Mouse (Mus musculus): Measurements from ENCODE around the gene Gtpbp2. TPM values are rescaled to one million over a fixed set of nuclear protein-coding genes. Genes with fewer than 3 reads are reported as not detected.

Gene Gtpbp2
- polyA plus RNA-seq, 1 experiment from 2014 or later = 27.2 TPM

GRCm38 (mm10) chr17:46168768-46169167 lies 7.9 kb downstream of the Gtpbp2 start:
- Histone ChIP-seq H3K4me3 (ENCODE audit: low read depth, low read length) (no peak overlapping the region), H3K27me3 (ENCODE audit: control insufficient read depth, insufficient read depth, low read length) (no peaks in the 10 kb centered on the region), H3K36me3 (ENCODE audit: control insufficient read depth, insufficient read depth, low read length) (peaks cover 12% of the 10 kb centered on the region; the same call in 1 of the 2 replicates), H3K4me2 (replicated peaks; ENCODE audit: low read depth, low read length) (no peak overlapping the region), H3K27ac (ENCODE audit: low read depth, low read length) (no peak overlapping the region), H3K9ac (ENCODE audit: low read depth, low read length) (no peak overlapping the region), H3K4me1 (replicated peaks; ENCODE audit: control insufficient read depth, insufficient read depth, low read length) (no peaks in the 10 kb centered on the region), H3K9me3 (ENCODE audit: control insufficient read depth, low read length) (no peaks in the 10 kb centered on the region)
- WGBS = 92% methylated on average over 5 of the region's 5 CpGs
- ATAC-seq (ENCODE audit: low FRiP score) (no peak), DNase-seq (ENCODE audit: low spot score) (no peak)

GRCm38 (mm10) chr17:46170538-46170937 lies 9.7 kb downstream of the Gtpbp2 start:
- H3K4me1 ChIP-seq (replicated peaks; ENCODE audit: control insufficient read depth, insufficient read depth, low read length) = no peaks in the 10 kb centered on the region
- peak; percentile 55 for DNase-seq (ENCODE audit: low spot score)
- no peak overlapping the region for H3K4me3 ChIP-seq (ENCODE audit: low read depth, low read length)
- peaks cover 12% of the 10 kb centered on the region; the same call in 1 of the 2 replicates for H3K36me3 ChIP-seq (ENCODE audit: control insufficient read depth, insufficient read depth, low read length)
- no peak overlapping the region for H3K27ac ChIP-seq (ENCODE audit: low read depth, low read length)
- no peaks in the 10 kb centered on the region for H3K9me3 ChIP-seq (ENCODE audit: control insufficient read depth, low read length)
- H3K4me2 ChIP-seq (replicated peaks; ENCODE audit: low read depth, low read length) = no peak overlapping the region
- H3K9ac ChIP-seq (ENCODE audit: low read depth, low read length) = no peak overlapping the region
- no peak for ATAC-seq (ENCODE audit: low FRiP score)
- WGBS = 79% methylated on average over 3 of the region's 3 CpGs
- no peaks in the 10 kb centered on the region for H3K27me3 ChIP-seq (ENCODE audit: control insufficient read depth, insufficient read depth, low read length)

DNA sequence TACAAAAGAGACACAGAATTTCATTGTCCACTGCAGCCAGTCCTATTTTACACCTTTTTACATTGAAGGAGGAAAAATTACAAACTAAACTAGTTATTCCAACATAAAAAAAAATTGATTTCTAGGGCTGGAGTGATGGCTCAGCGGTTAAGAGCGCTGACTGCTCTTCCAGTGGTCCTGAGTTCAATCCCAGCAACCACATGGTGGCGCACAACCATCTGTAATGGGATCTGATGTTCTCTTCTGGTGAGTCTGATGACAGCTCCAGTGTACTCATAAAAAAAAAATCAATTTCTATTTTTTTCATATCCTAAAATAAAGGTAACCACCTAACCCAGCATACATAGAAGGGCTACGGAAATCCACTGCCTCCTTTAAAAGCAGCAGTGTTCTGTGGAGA lies 21.4 kb downstream of the Gtpbp2 start:
- DNase-seq (ENCODE audit: low spot score) = no peak
- H3K4me2 ChIP-seq (replicated peaks; ENCODE audit: low read depth, low read length) = no peak overlapping the region
- no peak overlapping the region for H3K4me3 ChIP-seq (ENCODE audit: low read depth, low read length)
- 80% methylated on average over 4 of the region's 4 CpGs for WGBS
- no peak overlapping the region for H3K27ac ChIP-seq (ENCODE audit: low read depth, low read length)
- no peak overlapping the region for H3K9ac ChIP-seq (ENCODE audit: low read depth, low read length)
- peaks cover 13% of the 10 kb centered on the region; the same call in 1 of the 2 replicates for H3K36me3 ChIP-seq (ENCODE audit: control insufficient read depth, insufficient read depth, low read length)
- H3K9me3 ChIP-seq (ENCODE audit: control insufficient read depth, low read length) = no peaks in the 10 kb centered on the region
- no peak for ATAC-seq (ENCODE audit: low FRiP score)
- H3K27me3 ChIP-seq (ENCODE audit: control insufficient read depth, insufficient read depth, low read length) = no peaks in the 10 kb centered on the region
- H3K4me1 ChIP-seq (replicated peaks; ENCODE audit: control insufficient read depth, insufficient read depth, low read length) = no peaks in the 10 kb centered on the region

GRCm38 (mm10) chr17:46188829-46189228 lies 28.0 kb downstream of the Gtpbp2 start:
- Histone ChIP-seq H3K9me3 (ENCODE audit: control insufficient read depth, low read length) (no peaks in the 10 kb centered on the region), H3K9ac (ENCODE audit: low read depth, low read length) (no peak overlapping the region), H3K27ac (ENCODE audit: low read depth, low read length) (no peak overlapping the region), H3K4me1 (replicated peaks; ENCODE audit: control insufficient read depth, insufficient read depth, low read length) (no peaks in the 10 kb centered on the region), H3K27me3 (ENCODE audit: control insufficient read depth, insufficient read depth, low read length) (no peaks in the 10 kb centered on the region), H3K4me2 (replicated peaks; ENCODE audit: low read depth, low read length) (no peak overlapping the region), H3K36me3 (ENCODE audit: control insufficient read depth, insufficient read depth, low read length) (peaks cover 4% of the 10 kb centered on the region; the same call in 1 of the 2 replicates), H3K4me3 (ENCODE audit: low read depth, low read length) (no peak overlapping the region)
- DNase-seq (ENCODE audit: low spot score) (no peak), ATAC-seq (ENCODE audit: low FRiP score) (no peak)
- 97% methylated on average over 2 of the region's 2 CpGs for WGBS

- Histone ChIP-seq H3K36me3 (ENCODE audit: control insufficient read depth, insufficient read depth, low read length) (no peaks in the 10 kb centered on the region), H3K27ac (ENCODE audit: low read depth, low read length) (no peak overlapping the region), H3K9ac (ENCODE audit: low read depth, low read length) (peak overlapping the region; percentile 17; the same call in 1 of the 2 replicates), H3K4me1 (replicated peaks; ENCODE audit: control insufficient read depth, insufficient read depth, low read length) (no peaks in the 10 kb centered on the region), H3K4me3 (ENCODE audit: low read depth, low read length) (peak overlapping the region; percentile 93), H3K27me3 (ENCODE audit: control insufficient read depth, insufficient read depth, low read length) (no peaks in the 10 kb centered on the region), H3K9me3 (ENCODE audit: control insufficient read depth, low read length) (no peaks in the 10 kb centered on the region), H3K4me2 (replicated peaks; ENCODE audit: low read depth, low read length) (peak overlapping the region; percentile 22; the same call in 1 of the 2 replicates)
- DNase-seq (ENCODE audit: low spot score) (no peak), ATAC-seq (ENCODE audit: low FRiP score) (no peak)
- 77% methylated on average over 6 of the region's 6 CpGs for WGBS
Observed at GRCm38 (mm10) chr17:46201151-46201550, 40.3 kb downstream of the Gtpbp2 start.

GRCm38 (mm10) chr17:46202421-46203071 lies 41.7 kb downstream of the Gtpbp2 start, which contains the start of the genes Polh and Xpo5:
Polh (minus strand) TSS chr17:46202645.
Xpo5 (plus strand) TSS chr17:46202782.
- Histone ChIP-seq H3K4me2 (replicated peaks; ENCODE audit: low read depth, low read length) (peak within 1 kb of the TSS; percentile 54), H3K4me3 (ENCODE audit: low read depth, low read length) (peak within 1 kb of the TSS; percentile 93), H3K27me3 (ENCODE audit: control insufficient read depth, insufficient read depth, low read length) (no peaks in the 10 kb centered on the region), H3K36me3 (ENCODE audit: control insufficient read depth, insufficient read depth, low read length) (peaks cover 5% of the 10 kb centered on the region; the same call in 1 of the 2 replicates), H3K9me3 (ENCODE audit: control insufficient read depth, low read length) (no peaks in the 10 kb centered on the region), H3K4me1 (replicated peaks; ENCODE audit: control insufficient read depth, insufficient read depth, low read length) (no peaks in the 10 kb centered on the region), H3K9ac (ENCODE audit: low read depth, low read length) (peak within 1 kb of the TSS; percentile 88), H3K27ac (ENCODE audit: low read depth, low read length) (peak within 1 kb of the TSS; percentile 64)
- DNase-seq (ENCODE audit: low spot score) (peak; percentile 99), ATAC-seq (ENCODE audit: low FRiP score) (peak; percentile 94)
- under 1% methylated on average over 59 of the region's 66 CpGs for WGBS

- ATAC-seq (ENCODE audit: low FRiP score) = no peak
- Histone ChIP-seq H3K27ac (ENCODE audit: low read depth, low read length) (peak overlapping the region; percentile 64), H3K9me3 (ENCODE audit: control insufficient read depth, low read length) (no peaks in the 10 kb centered on the region), H3K27me3 (ENCODE audit: control insufficient read depth, insufficient read depth, low read length) (no peaks in the 10 kb centered on the region), H3K4me3 (ENCODE audit: low read depth, low read length) (peak overlapping the region; percentile 93), H3K4me2 (replicated peaks; ENCODE audit: low read depth, low read length) (peak overlapping the region; percentile 54), H3K36me3 (ENCODE audit: control insufficient read depth, insufficient read depth, low read length) (peaks cover 10% of the 10 kb centered on the region; the same call in 1 of the 2 replicates), H3K4me1 (replicated peaks; ENCODE audit: control insufficient read depth, insufficient read depth, low read length) (no peaks in the 10 kb centered on the region), H3K9ac (ENCODE audit: low read depth, low read length) (peak overlapping the region; percentile 88)
- under 1% methylated on average over 20 of the region's 20 CpGs for WGBS
- no peak for DNase-seq (ENCODE audit: low spot score)
Observed at GRCm38 (mm10) chr17:46203078-46203477, 42.2 kb downstream of the Gtpbp2 start.

- ATAC-seq (ENCODE audit: low FRiP score) (no peak), DNase-seq (ENCODE audit: low spot score) (no peak)
- peaks cover 10% of the 10 kb centered on the region; the same call in 1 of the 2 replicates for H3K36me3 ChIP-seq (ENCODE audit: control insufficient read depth, insufficient read depth, low read length)
- no peak overlapping the region for H3K9ac ChIP-seq (ENCODE audit: low read depth, low read length)
- H3K4me1 ChIP-seq (replicated peaks; ENCODE audit: control insufficient read depth, insufficient read depth, low read length) = no peaks in the 10 kb centered on the region
- no peak overlapping the region for H3K4me3 ChIP-seq (ENCODE audit: low read depth, low read length)
- H3K9me3 ChIP-seq (ENCODE audit: control insufficient read depth, low read length) = no peaks in the 10 kb centered on the region
- H3K27ac ChIP-seq (ENCODE audit: low read depth, low read length) = no peak overlapping the region
- no peak overlapping the region for H3K4me2 ChIP-seq (replicated peaks; ENCODE audit: low read depth, low read length)
- H3K27me3 ChIP-seq (ENCODE audit: control insufficient read depth, insufficient read depth, low read length) = no peaks in the 10 kb centered on the region
Observed at GRCm38 (mm10) chr17:46206676-46207075, 45.8 kb downstream of the Gtpbp2 start.

- H3K9ac ChIP-seq (ENCODE audit: low read depth, low read length) = no peak overlapping the region
- 93% methylated on average over 3 of the region's 3 CpGs for WGBS
- DNase-seq (ENCODE audit: low spot score) (no peak), ATAC-seq (ENCODE audit: low FRiP score) (no peak)
- H3K4me1 ChIP-seq (replicated peaks; ENCODE audit: control insufficient read depth, insufficient read depth, low read length) = no peaks in the 10 kb centered on the region
- no peak overlapping the region for H3K4me2 ChIP-seq (replicated peaks; ENCODE audit: low read depth, low read length)
- no peak overlapping the region for H3K4me3 ChIP-seq (ENCODE audit: low read depth, low read length)
- H3K27me3 ChIP-seq (ENCODE audit: control insufficient read depth, insufficient read depth, low read length) = no peaks in the 10 kb centered on the region
- no peaks in the 10 kb centered on the region for H3K9me3 ChIP-seq (ENCODE audit: control insufficient read depth, low read length)
- H3K36me3 ChIP-seq (ENCODE audit: control insufficient read depth, insufficient read depth, low read length) = peaks cover 13% of the 10 kb centered on the region; the same call in 1 of the 2 replicates
- H3K27ac ChIP-seq (ENCODE audit: low read depth, low read length) = no peak overlapping the region
Observed at GRCm38 (mm10) chr17:46210550-46210949, 49.7 kb downstream of the Gtpbp2 start.
